Mouse (Mus musculus): ENCODE data around the gene Zfhx3.

Gene Zfhx3

DNA sequence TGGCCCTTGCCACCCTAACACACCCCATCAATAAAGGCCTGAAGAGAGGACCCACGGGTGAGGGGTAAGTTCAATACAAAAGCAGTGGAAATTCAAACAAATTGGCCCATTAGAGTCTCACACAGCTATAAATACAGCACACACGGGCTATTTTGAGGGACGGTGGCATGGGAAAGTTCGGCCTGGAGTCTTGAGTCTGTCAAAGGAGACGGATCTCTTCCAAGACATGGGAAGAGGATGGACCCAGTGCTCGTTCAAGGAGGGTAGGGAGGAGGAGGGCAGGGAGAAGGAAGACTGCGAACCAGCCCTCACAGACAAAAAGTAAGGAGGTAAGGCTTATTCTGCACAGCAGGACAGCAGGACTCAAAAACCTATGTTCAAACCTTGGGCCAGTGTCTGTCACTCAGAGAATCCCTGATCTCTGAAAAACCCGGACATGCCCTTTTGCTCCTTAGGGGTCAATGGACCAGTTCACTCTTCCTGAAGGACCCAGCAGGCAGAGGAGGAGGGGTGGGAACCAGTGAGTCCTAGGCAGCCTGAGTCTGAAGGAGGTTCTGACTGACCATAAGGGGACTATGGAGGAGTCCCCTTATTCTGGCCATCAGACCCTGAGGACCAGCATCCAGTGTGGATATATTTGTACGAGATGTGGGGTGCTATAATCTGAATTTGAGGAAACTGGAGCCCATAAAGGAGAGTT, 652.1 kb downstream of the Zfhx3 start:
- DNase-seq (ENCODE audit: low spot score), result no peak

DNA sequence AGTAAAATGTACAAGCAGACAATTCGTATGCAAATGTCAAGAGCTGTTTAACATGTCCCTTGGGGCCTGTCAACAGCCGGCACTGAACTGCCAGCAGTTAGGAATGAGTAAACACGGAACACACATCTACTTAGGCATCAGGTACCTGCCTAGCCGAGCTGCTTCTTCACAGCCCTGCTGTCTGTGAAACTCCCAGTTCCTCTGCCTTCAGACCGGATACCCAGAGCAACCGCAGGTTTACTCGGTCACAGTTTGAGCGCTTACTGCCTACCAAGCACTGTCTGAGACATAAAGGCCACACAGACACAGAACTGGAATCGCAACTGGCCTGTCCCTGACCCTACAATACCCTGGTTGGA, 652.6 kb downstream of the Zfhx3 start:
- DNase-seq (ENCODE audit: low spot score), result no peak

DNA sequence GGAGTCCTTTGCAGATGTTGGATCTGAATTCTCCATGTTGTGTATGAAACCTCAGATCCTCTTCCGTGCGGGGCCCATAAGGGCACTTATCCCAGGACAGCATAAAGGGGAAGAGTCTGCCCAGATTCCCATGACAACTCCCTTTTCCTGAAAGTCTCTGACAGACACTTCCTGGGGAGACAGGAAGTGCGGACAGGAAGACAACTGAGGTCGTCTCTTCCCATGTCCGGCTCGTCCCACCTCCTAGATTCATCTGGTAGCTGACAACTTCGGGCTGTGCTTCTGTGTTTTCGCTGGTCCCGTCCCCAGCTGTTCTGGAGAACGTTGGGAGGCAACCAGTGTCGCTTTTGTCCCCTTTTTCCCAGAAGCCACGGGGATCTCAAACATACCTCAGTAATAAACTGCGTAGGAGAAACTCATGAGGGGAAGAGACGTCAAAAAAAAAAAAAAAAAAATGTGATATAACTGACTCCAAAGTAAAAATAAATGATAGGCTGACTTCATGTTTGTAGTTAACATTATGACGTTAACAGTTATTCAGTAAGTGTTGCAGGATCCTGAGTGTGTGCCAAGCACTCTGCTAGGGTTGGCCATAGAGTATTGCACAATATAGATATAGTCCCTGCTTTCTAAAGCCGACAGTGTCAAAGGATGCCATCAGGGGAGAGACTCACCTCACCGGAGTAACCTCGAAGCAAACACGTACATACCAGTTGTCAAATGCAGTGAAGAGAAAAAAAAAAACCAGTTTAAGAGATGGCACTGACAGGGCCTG, 653.5 kb downstream of the Zfhx3 start:
- DNase-seq (ENCODE audit: low spot score), result no peak

DNA sequence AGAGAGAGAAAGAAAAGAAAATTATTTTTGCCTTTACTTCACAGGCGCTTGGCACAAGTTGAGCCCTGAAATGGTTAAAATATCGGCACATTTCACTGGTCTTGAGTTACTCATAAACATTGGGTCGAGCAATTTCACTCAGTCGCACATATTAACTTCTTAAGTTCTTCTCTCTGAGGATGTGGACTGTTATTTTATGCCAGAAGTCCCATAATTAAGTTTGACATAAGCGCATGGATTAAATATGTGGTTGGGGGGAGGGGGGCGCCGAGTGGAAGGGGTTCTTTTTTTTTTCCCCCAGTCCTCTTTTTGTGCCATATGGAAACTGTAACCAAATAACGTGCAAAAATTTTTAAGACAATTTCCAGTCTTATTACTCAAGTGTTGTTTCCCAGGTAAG, 656.6 kb downstream of the Zfhx3 start:
- DNase-seq (ENCODE audit: low spot score), result no peak

DNA sequence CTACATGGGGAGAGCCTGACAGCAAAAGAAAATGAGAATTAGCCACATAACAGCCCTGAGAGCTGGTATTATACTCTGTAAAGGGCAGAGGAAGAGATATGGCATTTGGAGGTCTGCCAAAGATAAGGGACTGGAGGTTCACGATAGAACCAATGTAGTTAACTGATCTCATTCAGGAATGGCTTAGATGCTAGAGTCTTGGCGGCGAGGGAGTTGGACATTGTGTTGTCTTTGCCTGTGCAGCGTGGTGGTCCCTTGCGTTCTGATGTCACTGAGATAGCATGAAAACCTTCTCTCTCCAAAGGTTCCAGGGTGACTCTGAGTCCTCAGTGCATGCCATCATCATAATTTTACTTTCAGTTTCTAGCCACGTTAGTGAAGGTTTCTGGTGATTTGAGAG, 657.1 kb downstream of the Zfhx3 start:
- DNase-seq (ENCODE audit: low spot score), result no peak

DNA sequence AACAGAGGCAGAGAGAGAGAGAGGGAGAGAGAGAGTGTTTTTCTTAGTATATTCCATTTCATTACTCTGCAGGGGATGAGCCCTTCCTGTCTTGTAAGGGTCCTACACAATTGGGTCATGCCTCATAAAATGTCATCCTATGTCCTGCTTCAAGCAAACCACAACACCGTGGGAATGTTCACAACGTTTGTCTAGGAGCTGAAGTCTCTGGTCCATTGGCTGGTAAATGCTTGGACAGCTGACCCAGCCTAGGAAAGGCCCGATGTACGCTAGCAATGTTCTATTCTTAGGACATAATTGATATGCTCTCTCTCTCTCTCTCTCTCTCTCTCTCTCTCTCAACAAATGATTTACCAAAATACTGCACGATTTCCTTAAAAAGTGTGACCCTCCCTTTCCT, 666.2 kb downstream of the Zfhx3 start:
- no peak for DNase-seq (ENCODE audit: low spot score)

DNA sequence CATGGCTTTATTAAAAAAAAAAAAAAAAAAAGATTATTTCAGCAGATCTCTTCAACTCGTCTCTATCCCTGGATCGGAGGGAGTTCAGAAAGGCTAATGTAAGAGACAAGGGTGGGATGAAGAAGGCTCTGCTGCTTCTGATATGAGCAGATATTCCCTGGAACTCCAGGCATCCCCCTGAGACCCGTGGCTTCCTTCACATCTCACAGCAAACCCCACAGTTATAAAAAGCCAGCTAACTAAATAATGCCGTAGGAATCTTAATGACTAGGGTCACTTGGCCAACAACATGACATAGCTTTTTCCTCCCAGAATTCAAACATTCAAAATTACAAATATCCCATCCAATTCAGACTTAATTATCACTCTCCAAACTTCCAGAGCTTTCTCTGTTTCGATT, 666.7 kb downstream of the Zfhx3 start:
- DNase-seq (ENCODE audit: low spot score), result no peak

DNA sequence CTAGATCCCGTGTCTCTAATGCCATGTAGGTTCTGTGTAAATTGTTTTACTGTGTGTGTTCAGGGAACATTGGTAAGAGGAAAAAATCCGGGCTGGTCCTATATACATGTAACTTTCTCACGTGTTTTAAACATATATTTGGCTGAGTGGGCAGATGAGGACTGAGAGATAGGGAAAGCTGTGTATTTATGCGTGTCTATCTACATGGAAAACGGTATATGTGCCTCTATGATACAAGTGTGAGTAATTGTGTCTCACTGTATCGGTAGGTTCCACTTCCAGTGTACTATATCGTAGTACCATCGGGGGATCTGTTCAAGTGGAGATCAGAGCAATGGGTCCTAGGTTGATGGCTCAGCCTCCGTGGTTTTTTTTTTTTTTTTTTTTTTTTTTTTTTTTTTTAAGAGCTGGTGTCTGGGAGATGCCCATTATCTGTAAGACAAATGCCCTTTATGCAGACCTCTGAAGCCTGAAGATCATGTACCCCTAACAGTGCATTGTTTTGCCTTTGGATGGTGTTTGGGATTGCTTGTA, 668.8 kb downstream of the Zfhx3 start:
- no peak for DNase-seq (ENCODE audit: low spot score)

DNA sequence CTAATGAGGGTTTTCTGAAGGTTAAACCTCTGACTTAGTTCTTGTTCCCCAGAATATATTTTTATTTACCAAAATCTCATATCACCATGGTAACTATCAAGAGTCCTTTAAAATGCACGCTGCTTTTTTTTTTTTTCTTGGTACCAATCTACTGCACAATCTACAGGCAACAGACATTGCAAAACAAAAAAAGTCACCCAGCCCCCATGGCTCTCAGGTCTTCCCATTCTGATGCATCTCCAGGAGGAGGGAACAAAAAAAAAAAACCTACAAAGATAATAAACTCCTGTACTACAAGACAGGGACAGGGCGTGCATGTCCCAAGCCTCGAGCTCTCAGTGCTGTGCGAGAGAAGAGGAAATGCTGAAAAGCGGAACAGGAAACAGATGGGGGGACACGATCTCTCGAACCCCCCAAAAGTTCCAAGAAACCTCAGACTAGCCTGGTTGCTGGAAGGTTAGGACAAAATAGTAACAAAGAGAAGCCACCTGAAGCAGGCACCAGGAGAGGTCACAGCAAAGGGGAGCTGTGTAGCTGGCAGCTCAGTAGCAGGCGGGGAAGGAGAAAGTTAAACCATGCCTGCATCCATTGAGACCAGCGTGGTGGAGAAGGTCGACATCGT, 669.5 kb downstream of the Zfhx3 start:
- DNase-seq (ENCODE audit: low spot score), result no peak

DNA sequence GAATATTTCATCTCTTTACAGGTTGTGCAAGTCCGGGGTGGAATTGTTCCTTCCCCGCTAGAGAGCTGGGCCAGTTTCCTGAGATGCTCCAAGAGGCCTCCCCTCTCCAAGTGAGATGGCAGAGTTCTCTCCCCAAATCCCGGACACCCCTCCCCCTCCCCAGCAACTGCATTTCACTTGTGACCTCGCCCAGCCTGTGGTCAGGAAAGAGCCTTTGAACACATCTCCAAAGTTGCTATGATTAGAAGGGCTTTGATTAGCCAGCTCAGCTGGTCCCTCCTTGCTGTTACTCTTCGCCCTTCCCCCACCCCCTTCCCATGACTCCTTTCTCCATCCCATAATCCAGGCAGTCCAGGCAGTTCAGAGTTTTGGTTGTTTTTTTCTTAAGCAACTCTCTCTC, 670.4 kb downstream of the Zfhx3 start:
- DNase-seq (ENCODE audit: low spot score), result peak; percentile 9

DNA sequence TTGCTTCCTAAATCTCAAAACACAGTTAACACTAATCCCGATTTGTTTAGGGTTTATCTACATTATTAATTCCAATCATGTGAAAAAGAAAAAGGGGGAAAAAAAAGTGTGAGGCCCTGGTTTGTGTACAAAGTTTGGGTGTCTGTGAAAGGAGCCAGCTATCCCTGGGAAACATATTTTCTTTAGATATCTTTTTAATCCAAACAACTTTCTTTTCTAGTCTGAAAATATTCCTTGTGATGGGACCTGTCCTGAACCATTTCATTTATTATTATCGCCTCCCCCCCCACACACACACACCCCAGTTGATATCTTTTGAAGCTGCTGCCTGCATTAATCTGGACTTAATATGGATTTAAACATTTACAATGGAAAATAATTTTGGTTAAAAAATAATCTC, 670.8 kb downstream of the Zfhx3 start:
- DNase-seq (ENCODE audit: low spot score), result no peak

DNA sequence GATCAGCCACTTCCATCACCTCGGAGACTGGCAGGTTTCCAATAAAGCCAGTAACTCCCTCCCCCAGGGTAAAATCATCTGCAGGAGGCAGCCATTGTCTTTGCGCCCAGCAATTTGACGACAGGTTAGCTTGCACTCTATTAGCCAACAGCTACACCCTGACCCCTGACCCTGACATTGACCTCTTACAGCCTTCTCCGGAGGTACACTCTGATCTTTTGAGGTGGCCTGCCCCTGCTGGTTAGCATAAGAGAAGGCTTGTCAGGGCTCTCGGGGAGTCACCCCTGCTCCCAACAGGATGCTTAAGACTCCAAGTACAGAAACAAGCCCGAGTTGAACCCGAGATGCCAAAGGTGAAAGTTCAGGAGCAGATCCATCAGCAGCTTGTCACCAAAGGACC, 678.9 kb downstream of the Zfhx3 start:
- DNase-seq (ENCODE audit: low spot score), result no peak

DNA sequence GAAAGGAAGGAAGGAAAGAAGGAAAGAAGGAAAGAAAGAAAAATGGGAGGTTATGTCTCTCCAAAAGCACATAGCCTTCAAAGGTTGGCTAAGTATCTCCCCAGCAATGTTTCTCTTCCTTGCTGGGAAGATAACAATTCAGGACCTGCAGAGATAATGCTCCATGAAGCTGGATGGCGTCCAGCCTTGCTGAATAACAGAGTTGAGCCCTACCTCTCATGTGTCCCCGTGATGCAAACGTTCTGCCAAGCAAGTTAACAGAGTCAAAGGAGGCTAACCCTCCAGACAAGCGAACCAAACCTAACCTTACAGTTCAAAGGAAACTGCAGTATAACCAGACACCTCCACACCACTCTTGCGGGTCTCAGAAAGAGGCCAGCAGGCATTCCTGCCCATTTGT, 681.2 kb downstream of the Zfhx3 start:
- DNase-seq (ENCODE audit: low spot score), result no peak

DNA sequence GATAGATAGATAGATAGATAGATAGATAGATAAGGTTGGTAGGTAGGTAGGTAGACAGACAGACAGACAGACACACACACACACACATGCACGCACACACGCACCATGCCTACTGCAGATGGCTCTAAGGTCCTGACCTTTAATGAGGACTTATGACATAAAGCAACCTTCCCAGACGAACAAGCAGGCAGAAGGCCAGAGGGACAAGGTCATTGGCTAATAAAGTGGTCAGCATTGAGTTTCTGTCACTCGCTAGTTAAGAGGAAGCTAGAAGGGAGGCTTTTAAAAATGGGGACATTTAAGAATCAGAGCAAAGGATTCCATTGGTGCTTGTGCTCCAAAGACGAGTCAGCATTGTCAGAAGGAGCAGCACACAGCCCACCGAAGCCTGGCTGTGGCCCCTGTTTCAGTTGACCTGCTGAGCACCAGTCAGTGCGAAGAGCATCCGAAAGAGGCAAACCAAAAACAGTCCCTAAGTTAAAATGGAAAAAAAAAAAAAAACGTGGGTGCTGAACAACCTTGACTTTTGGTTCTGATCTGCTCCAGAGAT, 683.2 kb downstream of the Zfhx3 start:
- DNase-seq (ENCODE audit: low spot score), result no peak

DNA sequence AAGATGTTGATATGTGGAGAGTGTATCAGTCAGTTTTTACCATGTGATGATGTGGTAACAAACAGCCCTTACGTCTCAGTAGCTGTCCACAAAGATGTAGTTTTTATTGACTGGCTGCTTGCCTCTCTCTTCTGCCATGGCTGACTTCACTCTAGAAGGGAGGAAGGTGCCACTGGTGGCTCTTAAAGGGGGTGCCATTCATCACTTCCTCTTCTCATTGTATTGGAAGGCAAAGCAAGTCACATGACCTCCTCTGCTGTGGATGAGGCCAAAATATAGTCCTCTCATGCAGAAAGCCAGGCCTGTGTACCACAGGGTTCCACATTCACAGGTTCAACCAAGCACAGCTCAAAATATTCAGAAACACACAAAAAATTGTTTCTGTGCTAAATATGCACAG, 688.6 kb downstream of the Zfhx3 start:
- no peak for DNase-seq (ENCODE audit: low spot score)

DNA sequence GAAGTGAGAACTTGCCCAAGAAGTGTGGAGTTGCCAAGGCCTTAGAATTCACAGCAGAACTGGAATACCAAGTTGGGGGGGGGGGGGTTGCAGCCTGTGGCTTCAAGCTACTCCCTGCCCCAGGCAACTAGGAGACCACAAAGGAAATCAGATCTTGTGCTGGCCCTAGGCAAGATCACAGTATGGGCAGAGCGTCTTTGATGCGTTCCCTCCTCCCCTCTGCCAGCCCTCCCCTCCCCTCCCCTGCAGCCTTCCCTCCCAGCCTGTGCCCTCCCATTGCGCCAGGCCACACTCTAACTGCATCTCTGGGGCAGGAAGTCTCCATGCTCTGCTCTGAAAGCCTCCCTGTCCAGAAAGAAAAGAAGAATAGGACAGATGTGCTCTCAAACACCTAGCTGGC, 691.8 kb downstream of the Zfhx3 start:
- DNase-seq (ENCODE audit: low spot score), result no peak

DNA sequence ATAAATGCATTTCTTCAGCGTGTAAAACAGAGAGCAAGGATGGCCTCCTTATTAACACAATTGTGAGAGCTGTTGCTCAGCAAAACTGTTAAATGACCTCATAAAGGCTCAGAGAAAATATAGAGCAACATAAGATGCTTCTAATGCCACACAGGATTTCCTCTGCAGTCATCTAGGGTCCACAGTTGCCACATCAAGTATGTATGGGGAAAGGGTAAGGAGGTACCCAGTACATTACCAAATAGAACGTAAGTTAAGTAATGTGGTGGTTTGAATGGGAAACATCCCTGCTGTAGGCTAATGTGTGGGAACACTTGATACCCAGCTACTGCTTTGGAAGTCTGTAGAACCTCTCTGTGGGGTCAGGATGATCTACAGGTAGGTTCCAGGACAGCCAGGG, 695.4 kb downstream of the Zfhx3 start:
- DNase-seq (ENCODE audit: low spot score), result no peak

DNA sequence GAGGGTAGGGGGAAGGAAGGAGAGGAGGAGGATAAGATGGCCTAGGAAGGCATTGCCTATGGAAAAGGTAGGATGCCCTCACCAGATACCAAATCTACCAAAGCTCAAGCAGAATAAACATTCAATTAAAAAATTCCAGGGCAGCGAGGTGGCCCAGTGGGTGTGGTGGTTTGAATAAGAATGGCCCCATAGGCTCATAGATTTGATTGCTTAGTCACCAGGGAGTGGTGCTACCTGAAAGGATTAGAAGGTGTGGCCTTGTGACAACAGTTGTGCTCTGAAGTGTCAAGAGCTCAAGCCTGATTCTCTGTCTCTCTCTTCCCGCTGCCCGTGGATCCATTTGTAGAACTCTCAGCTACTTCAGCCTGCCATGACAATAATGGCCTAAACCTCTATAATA, 703.2 kb downstream of the Zfhx3 start:
- DNase-seq (ENCODE audit: low spot score), result no peak

DNA sequence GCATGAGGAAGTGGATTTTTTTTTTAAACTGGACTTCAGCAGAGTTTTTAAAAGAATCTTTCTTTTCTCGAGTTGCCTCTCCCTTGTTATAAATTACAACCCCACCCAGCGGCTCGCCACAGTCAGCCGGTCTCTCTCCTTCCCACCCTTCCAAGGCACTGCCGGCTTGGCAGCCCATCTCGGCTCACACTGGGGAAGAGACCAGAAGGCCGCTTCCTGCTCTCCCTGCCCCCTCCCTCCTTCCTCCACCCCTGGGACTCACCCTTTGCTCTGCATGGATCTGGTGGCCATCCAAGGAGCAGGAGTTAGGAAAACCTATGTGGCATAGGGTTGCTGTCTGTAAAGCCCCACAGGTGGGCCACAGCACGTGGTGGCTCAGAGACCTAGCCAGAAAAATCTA, 705.1 kb downstream of the Zfhx3 start:
- DNase-seq (ENCODE audit: low spot score), result peak; percentile 31

DNA sequence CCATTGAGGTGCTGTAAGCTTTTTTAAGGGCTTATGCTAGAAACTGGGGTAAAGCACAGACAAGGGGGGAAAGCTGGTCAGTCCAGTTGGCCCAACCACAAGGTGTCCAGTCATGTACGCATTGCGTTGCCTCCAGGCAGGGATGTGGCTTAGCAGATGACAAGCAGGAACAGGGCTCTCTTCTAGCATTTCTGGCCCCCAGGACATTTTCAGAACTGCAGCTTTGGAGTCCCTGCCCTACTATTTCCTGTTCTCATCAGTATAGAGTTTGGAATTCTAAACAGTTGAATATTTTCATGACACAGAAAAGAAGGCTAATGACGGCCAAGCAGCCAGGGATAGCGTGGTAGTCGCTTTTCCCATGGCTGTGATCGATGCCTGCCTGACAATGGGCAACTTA, 706.5 kb downstream of the Zfhx3 start:
- no peak for DNase-seq (ENCODE audit: low spot score)

DNA sequence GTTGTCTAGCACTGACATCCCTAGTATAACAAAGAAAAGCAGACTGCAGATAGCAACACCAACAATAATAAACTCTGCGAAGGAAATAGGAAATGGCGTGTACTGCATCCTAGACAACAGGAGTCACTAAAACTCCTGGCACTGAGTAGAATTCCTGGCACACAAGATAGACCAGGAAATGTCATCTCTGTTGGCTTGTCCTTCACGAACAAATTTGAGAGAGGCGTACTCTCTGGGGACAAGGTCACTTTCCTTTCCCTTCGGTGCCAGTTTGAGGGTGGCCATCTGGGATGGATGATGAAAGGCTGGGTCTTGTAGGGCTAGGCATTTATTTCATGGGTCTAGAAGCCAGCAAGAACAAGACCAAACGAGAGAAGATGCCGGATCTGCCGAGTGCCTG, 708.4 kb downstream of the Zfhx3 start:
- no peak for DNase-seq (ENCODE audit: low spot score)

DNA sequence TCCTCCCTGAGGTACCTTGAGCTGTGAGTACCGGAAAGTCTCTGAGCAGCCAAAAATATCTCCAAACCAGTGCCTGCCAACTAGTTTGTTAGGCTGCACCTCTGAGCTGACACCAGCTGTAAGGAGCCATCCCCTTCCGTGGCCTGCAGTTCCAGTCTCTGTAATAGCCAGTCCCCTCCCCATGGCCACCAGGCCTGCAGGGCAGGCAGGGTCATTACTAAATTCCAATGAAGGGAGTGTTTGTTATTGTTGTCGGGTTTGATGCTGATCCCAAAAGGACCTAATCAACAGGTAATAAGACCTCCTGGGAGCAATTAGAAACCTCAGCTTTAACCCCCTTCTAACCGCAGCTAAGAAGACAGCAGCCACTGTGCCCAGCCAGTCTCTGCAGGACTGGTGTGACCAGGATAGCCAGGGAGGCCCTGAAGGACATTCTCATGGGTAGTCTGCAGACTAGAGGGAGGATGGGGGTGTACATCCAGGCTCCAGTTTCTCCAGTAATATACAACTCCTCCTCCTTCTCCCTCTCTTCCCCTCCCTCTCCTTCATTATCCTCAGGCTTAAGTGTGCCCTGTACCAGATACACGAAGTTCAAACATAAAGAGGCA, 719.1 kb downstream of the Zfhx3 start:
- DNase-seq (ENCODE audit: low spot score), result no peak

DNA sequence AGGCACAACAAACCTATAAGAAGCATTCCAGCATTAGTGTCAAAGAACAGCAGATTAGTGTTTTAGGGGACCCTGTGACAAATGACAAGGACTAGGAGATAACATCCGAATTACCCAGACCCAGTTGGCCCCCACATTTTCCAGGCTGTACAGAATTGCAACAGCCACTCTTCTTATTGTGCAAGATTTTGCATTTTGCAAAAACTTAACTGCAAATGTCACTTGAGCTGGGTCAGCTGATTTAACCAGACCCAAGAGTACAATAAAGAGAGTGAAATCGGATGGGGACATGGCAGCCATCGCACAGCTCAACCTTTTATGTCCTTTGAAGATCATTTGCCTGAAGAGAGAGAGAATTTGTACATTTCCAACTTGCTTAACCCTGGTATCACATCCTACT, 720.3 kb downstream of the Zfhx3 start:
- no peak for DNase-seq (ENCODE audit: low spot score)
